In genomic region chr5:108031267-108031666, GRCm38 (mm10) we compare ENCODE assay signal across 20 mouse cellular contexts. TPM values are rescaled to one million over a fixed set of nuclear protein-coding genes. Genes with fewer than 3 reads are reported as not detected.
DNase-seq lines count a peak whose midpoint lies in the region; ATAC-seq and TF ChIP-seq lines count a peak whose summit lies in the region.
"Had no signal": no experiment of that assay in that cellular context is flagged by ENCODE, and none has a peak within 500 bp of the region (broad histone marks: within the 10 kb centered on the region; RNA-seq: fewer than 3 reads in every experiment).

No protein-coding gene starts in this region.

- no peaks in the 10 kb centered on the region for H3K9me3 ChIP-seq in midbrain, embryonic 15.5 days
- H3K9me3 ChIP-seq: embryonic facial prominence, embryonic 13.5 days; forebrain, embryonic 12.5 days; heart, embryonic 12.5 days; hindbrain, embryonic 12.5 days had no signal

- no peak overlapping the region for H3K9ac ChIP-seq in liver, adult 2 months (ENCODE audit: low read depth, low read length)
- H3K9ac ChIP-seq in midbrain, embryonic 15.5 days, result no peak overlapping the region
- H3K9ac ChIP-seq: embryonic facial prominence, embryonic 13.5 days; forebrain, embryonic 12.5 days; heart, embryonic 12.5 days; hindbrain, embryonic 12.5 days had no signal

- no peaks in the 10 kb centered on the region for H3K4me1 ChIP-seq in liver, adult 2 months (ENCODE audit: control insufficient read depth, insufficient read depth, low read length)
- H3K4me1 ChIP-seq in bone marrow macrophage, adult 2 months (ENCODE audit: control insufficient read depth, insufficient read depth, low read length), result peaks cover 19% of the 10 kb centered on the region
- no peaks in the 10 kb centered on the region for H3K4me1 ChIP-seq in midbrain, embryonic 15.5 days
- H3K4me1 ChIP-seq: embryonic facial prominence, embryonic 13.5 days; forebrain, embryonic 12.5 days; hindbrain, embryonic 12.5 days had no signal

- TF ChIP-seq CTCF in liver, adult 2 months (IDR thresholded peaks at IDR 0.05; ENCODE audit: low read depth, low read length), result no peak
- no peak for TF ChIP-seq CTCF in bone marrow macrophage, adult 2 months (IDR thresholded peaks at IDR 0.05; ENCODE audit: low read depth, low read length)

- peak; percentile 93 for ATAC-seq in monocyte, adult 5-6 weeks (replicated peaks; ENCODE audit: insufficient number of reproducible peaks, low FRiP score, low TSS enrichment, poor library complexity, severe bottlenecking)
- no peak for ATAC-seq in midbrain, embryonic 15.5 days (replicated peaks)
- ATAC-seq: forebrain, embryonic 16.5 days; hindbrain, embryonic 16.5 days had no signal

- H3K27ac ChIP-seq in liver, adult 2 months (replicated peaks; ENCODE audit: insufficient read depth, low read depth, low read length), result no peak overlapping the region
- H3K27ac ChIP-seq in bone marrow macrophage, adult 2 months (ENCODE audit: insufficient read depth, low read depth, low read length), result peak overlapping the region; percentile 78
- H3K27ac ChIP-seq in macrophage, result peak overlapping the region; percentile 46
- H3K27ac ChIP-seq in midbrain, embryonic 15.5 days, result no peak overlapping the region
- H3K27ac ChIP-seq: embryonic facial prominence, embryonic 13.5 days; forebrain, embryonic 12.5 days; hindbrain, embryonic 12.5 days had no signal

- no peak overlapping the region for H3K4me3 ChIP-seq in liver, adult 2 months (ENCODE audit: insufficient read depth, low read depth, low read length)
- peak overlapping the region; percentile 29 for H3K4me3 ChIP-seq in bone marrow macrophage, adult 2 months (ENCODE audit: insufficient read depth, low read length)
- no peak overlapping the region for H3K4me3 ChIP-seq in macrophage (ENCODE audit: inconsistent target)
- H3K4me3 ChIP-seq in midbrain, embryonic 15.5 days, result no peak overlapping the region
- H3K4me3 ChIP-seq: embryonic facial prominence, embryonic 13.5 days; forebrain, embryonic 12.5 days; heart, embryonic 12.5 days; hindbrain, embryonic 12.5 days had no signal

- H3K36me3 ChIP-seq in liver, adult 2 months (ENCODE audit: control insufficient read depth, insufficient read depth, low read length), result no peaks in the 10 kb centered on the region
- H3K36me3 ChIP-seq in macrophage (ENCODE audit: inconsistent target), result no peaks in the 10 kb centered on the region
- H3K36me3 ChIP-seq in midbrain, embryonic 15.5 days (replicated peaks), result no peaks in the 10 kb centered on the region
- H3K36me3 ChIP-seq: embryonic facial prominence, embryonic 13.5 days; forebrain, embryonic 12.5 days; heart, embryonic 12.5 days; hindbrain, embryonic 12.5 days had no signal

- no peaks in the 10 kb centered on the region for H3K79me2 ChIP-seq in liver, adult 2 months (ENCODE audit: control insufficient read depth, insufficient read depth, low read length)
- no peaks in the 10 kb centered on the region for H3K79me2 ChIP-seq in macrophage (ENCODE audit: inconsistent target)

- TF ChIP-seq POLR2A in liver, adult 2 months (IDR thresholded peaks at IDR 0.05; ENCODE audit: extremely low read depth, insufficient read depth, low read length), result no peak
- TF ChIP-seq POLR2A in bone marrow macrophage, adult 2 months (IDR thresholded peaks at IDR 0.05; ENCODE audit: borderline replicate concordance, low read depth, low read length), result no peak

- no peaks in the 10 kb centered on the region for H3K27me3 ChIP-seq in liver, adult 2 months (ENCODE audit: control insufficient read depth, insufficient read depth, low read length)
- no peaks in the 10 kb centered on the region for H3K27me3 ChIP-seq in midbrain, embryonic 15.5 days (replicated peaks)
- H3K27me3 ChIP-seq: embryonic facial prominence, embryonic 13.5 days; forebrain, embryonic 12.5 days; heart, embryonic 12.5 days; hindbrain, embryonic 12.5 days had no signal

- 79% methylated on average over 4 of the region's 4 CpGs for WGBS in liver, adult 2 months
- 54% methylated on average over 4 of the region's 4 CpGs for WGBS in macrophage (ENCODE audit: missing documents)
- WGBS in midbrain, embryonic 15.5 days, result 93% methylated on average over 4 of the region's 4 CpGs

- H3K4me2 ChIP-seq in midbrain, embryonic 15.5 days, result no peak overlapping the region
- H3K4me2 ChIP-seq: embryonic facial prominence, embryonic 13.5 days; forebrain, embryonic 12.5 days; heart, embryonic 12.5 days; hindbrain, embryonic 12.5 days had no signal

- DNase-seq in liver, adult 2 months (ENCODE audit: extremely low read depth, low read depth, low spot score), result peak; percentile 13
- DNase-seq in liver, result no peak
- DNase-seq in kidney, postnatal 10 days, result no peak
- DNase-seq in cerebellum, adult 11-12 months, result no peak
- DNase-seq: adrenal gland, adult 2 months; adrenal gland, postnatal 25 days; cerebellum, adult 8-10 months; cerebellum, postnatal 14 days; gastrocnemius, postnatal 10 days; heart, postnatal 36 days had no signal

RNA-seq across cellular contexts. Expression of gene Mtf2, which starts 34.2 kb away (rescaled TPM):
- total RNA-seq in liver, adult 2 months (2014; rRNA removed), result 8.2 and 9.8 TPM in 2 replicates
- 3.1 and 4.3 TPM in 2 replicates for polyA plus RNA-seq in liver, adult 2 months (2012; rRNA removed)
- polyA plus RNA-seq in bone marrow macrophage, adult 2 months (2012; ENCODE audit: insufficient read depth, insufficient read length, missing spikeins), result 29.4 and 33.5 TPM in 2 replicates
- 100 to 1,000 TPM in 25 of 26 experiments, 10 to 100 TPM in 1; 95.1 to 199 (median 131) TPM for total RNA-seq in macrophage (2018; cell fraction: chromatin; rRNA removed)
- total RNA-seq in macrophage (2018; cell fraction: cytosol; rRNA removed), result 10 to 100 TPM; 11.9 to 23.5 (median 17.2) TPM
- 100 to 1,000 TPM in 3 of 26 experiments, 10 to 100 TPM in 23; 46.4 to 162 (median 74.8) TPM for total RNA-seq in macrophage (2018; cell fraction: nucleus; rRNA removed)
- 12.2 to 17.6 TPM (median 17.4 TPM) in 3 replicates for polyA plus RNA-seq in macrophage (2018)
- 63.4 to 78.4 TPM (median 63.4 TPM) in 3 replicates for total RNA-seq in monocyte, adult 5-6 weeks (2017)
- polyA plus RNA-seq in midbrain, embryonic 15.5 days (2015; fragmentation: Nextera tagmentation; extraction: Ambion mirVana), result 111 and 120 TPM in 2 replicates

RNA-seq across cellular contexts. Expression of gene Fam69a, which starts 44.4 kb away (rescaled TPM):
- 3.9 and 5.3 TPM in 2 replicates for total RNA-seq in liver, adult 2 months (2014; rRNA removed)
- 0.97 and 1.4 TPM in 2 replicates for polyA plus RNA-seq in liver, adult 2 months (2012; rRNA removed)
- 73.2 and 80.4 TPM in 2 replicates for polyA plus RNA-seq in bone marrow macrophage, adult 2 months (2012; ENCODE audit: insufficient read depth, insufficient read length, missing spikeins)
- 10 to 100 TPM in 9 of 26 experiments, 1 to 10 TPM in 17; 2.1 to 13.4 (median 8.8) TPM for total RNA-seq in macrophage (2018; cell fraction: chromatin; rRNA removed)
- total RNA-seq in macrophage (2018; cell fraction: cytosol; rRNA removed), result 10 to 100 TPM in 25 of 26 experiments, 1 to 10 TPM in 1; 9.2 to 20.7 (median 15.0) TPM
- 10 to 100 TPM in 25 of 26 experiments, 1 to 10 TPM in 1; 9.0 to 28.6 (median 15.9) TPM for total RNA-seq in macrophage (2018; cell fraction: nucleus; rRNA removed)
- polyA plus RNA-seq in macrophage (2018), result 9.4 to 24.9 TPM (median 18.7 TPM) in 3 replicates
- total RNA-seq in monocyte, adult 5-6 weeks (2017), result 33.7 to 53.5 TPM (median 47.2 TPM) in 3 replicates
- polyA plus RNA-seq in midbrain, embryonic 15.5 days (2015; fragmentation: Nextera tagmentation; extraction: Ambion mirVana), result 50.0 and 53.3 TPM in 2 replicates

Comparison
In these comparisons a context has a peak if more than half of its experiments do, and no peak if none do; other contexts are left out.
1. H3K27ac ChIP-seq: peak in bone marrow macrophage, adult 2 months (single experiment) and macrophage (single experiment); none in liver, adult 2 months (single experiment) and midbrain, embryonic 15.5 days (single experiment).